Mouse (Mus musculus): ENCODE measurements around the gene Olfr982. TPM values are rescaled to one million over a fixed set of nuclear protein-coding genes. Genes with fewer than 3 reads are reported as not detected.
A peak's percentile ranks its signal among the peaks of the same experiment; 100 is the strongest.

Olfr982 gene
- not detected in 2 replicates for polyA plus RNA-seq (2012; rRNA removed)

DNA sequence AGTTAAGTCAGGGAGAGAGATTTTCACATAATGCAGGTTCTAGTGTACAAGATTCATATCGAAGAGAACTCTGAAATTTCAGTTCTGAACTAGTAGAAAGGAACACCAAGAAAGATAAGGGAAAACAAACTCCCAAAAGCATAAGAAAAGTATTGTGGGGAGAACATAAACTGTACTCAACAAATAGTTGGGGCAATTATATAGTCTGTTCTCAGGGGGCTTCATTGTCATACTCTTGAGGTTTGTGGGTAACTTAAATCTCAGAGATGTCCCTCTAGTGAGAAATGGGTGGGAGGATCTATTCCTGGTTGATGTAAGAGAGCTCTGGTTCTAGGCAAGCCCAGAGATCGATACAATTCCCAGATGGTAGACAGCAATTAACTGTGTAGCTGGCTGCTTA lies at the start of gene Olfr982:
Gene Olfr982 (plus strand): TSS at position 301 of the 400 bp plus-strand sequence.
- H3K27me3 ChIP-seq (replicated peaks; ENCODE audit: control insufficient read depth, insufficient read depth, low read length), result no peaks in the 10 kb centered on the region
- H3K4me1 ChIP-seq (ENCODE audit: control insufficient read depth, insufficient read depth, low read length), result no peaks in the 10 kb centered on the region
- TF ChIP-seq CTCF (conservative IDR thresholded peaks at IDR 0.05; ENCODE audit: insufficient read depth, insufficient read length, low read depth, low read length) (no peak), POLR2A (IDR thresholded peaks at IDR 0.05; ENCODE audit: low read depth, low read length) (no peak)
- no peaks in the 10 kb centered on the region for H3K36me3 ChIP-seq (ENCODE audit: control insufficient read depth, insufficient read depth, low read length)
- no peak within 1 kb of the TSS for H3K27ac ChIP-seq (ENCODE audit: insufficient read depth, low read depth, low read length)
- WGBS, result 77% methylated on average over 2 of the region's 2 CpGs
- no peak within 1 kb of the TSS for H3K4me3 ChIP-seq (ENCODE audit: insufficient read depth, low read depth, low read length)
- DNase-seq, result no peak

DNA sequence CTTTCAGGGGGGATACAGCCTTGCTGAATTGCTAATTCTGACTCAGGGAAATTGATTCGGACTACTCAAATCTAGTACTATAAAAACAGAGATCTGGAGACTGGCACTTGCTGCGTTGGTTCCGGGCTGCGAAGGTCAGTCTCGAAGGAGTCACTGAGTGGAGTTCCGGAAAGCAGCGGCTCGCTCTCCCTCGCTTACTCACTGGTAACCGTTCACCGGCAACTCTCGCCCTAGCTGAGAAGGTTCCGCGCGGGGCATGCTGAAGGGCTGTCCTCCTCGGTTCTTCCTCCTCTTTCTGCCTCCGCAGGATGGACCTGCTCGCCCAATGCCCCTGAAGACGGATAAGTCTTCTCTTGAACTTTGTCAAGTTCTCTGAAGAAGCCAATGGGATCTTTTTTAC lies 23.5 kb upstream of the Olfr982 start:
- H3K27ac ChIP-seq (ENCODE audit: insufficient read depth, low read depth, low read length), result no peak overlapping the region
- 92% methylated on average over 19 of the region's 19 CpGs for WGBS
- TF ChIP-seq POLR2A (IDR thresholded peaks at IDR 0.05; ENCODE audit: low read depth, low read length) (no peak), CTCF (conservative IDR thresholded peaks at IDR 0.05; ENCODE audit: insufficient read depth, insufficient read length, low read depth, low read length) (no peak)

DNA sequence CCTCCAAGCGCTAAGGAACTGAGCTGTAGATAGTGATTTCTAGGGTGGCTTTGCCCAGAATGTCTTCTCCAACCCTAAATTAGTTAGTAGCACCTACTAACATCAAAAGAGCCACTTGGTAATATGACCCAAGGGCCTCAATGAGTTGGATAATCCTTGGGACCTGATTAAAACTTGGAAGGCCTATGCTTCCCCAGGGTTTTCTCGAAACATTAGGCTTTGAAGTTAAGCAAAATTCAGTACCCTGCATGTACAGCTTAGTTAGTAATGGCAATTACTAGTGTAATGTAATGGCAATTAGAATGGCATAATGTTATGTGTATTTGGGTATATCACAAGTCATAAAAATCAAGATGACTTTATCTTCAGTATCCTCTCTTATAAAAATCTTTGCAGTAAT lies 19.9 kb downstream of the Olfr982 start, which contains the start of gene Olfr983:
Gene Olfr983 (minus strand): TSS at position 101 of the 400 bp plus-strand sequence.
- no peak for TF ChIP-seq POLR2A (IDR thresholded peaks at IDR 0.05; ENCODE audit: low read depth, low read length)
- TF ChIP-seq CTCF (conservative IDR thresholded peaks at IDR 0.05; ENCODE audit: insufficient read depth, insufficient read length, low read depth, low read length), result no peak
- 80% methylated on average over 2 of the region's 2 CpGs for WGBS
- H3K36me3 ChIP-seq (ENCODE audit: control insufficient read depth, insufficient read depth, low read length), result no peaks in the 10 kb centered on the region
- no peak within 1 kb of the TSS for H3K27ac ChIP-seq (ENCODE audit: insufficient read depth, low read depth, low read length)
- H3K4me3 ChIP-seq (ENCODE audit: insufficient read depth, low read depth, low read length), result no peak within 1 kb of the TSS
- no peaks in the 10 kb centered on the region for H3K4me1 ChIP-seq (ENCODE audit: control insufficient read depth, insufficient read depth, low read length)
- no peaks in the 10 kb centered on the region for H3K27me3 ChIP-seq (replicated peaks; ENCODE audit: control insufficient read depth, insufficient read depth, low read length)
- DNase-seq, result no peak

More for the DNA sequence above, 23.5 kb upstream of the Olfr982 start:
- Histone ChIP-seq H3K4me3 (ENCODE audit: insufficient read depth, low read depth, low read length) (no peak overlapping the region), H3K36me3 (ENCODE audit: control insufficient read depth, insufficient read depth, low read length) (no peaks in the 10 kb centered on the region), H3K4me1 (ENCODE audit: control insufficient read depth, insufficient read depth, low read length) (no peaks in the 10 kb centered on the region), H3K27me3 (replicated peaks; ENCODE audit: control insufficient read depth, insufficient read depth, low read length) (no peaks in the 10 kb centered on the region)
- no peak for DNase-seq

DNA sequence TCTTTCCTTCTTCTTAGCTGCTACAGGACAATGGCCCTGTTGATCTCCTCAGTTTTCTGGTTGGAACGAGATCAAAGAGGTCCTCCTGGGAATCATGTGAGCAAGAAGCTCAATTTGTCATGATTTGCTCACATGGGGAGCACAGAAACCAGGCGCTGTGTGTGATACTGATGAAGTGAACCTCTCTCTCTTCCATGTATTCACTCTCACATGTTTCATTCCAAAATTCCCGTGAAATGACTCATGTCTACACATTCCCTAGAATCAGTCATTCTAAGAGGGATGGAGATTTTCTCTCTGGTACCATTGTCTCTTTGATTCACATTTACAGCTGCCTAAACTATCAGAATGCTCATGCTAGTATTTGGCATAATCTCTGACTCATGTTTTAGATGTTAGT lies 21.1 kb downstream of the Olfr982 start:
- Histone ChIP-seq H3K36me3 (ENCODE audit: control insufficient read depth, insufficient read depth, low read length) (no peaks in the 10 kb centered on the region), H3K27me3 (replicated peaks; ENCODE audit: control insufficient read depth, insufficient read depth, low read length) (no peaks in the 10 kb centered on the region), H3K4me1 (ENCODE audit: control insufficient read depth, insufficient read depth, low read length) (no peaks in the 10 kb centered on the region), H3K27ac (ENCODE audit: insufficient read depth, low read depth, low read length) (no peak overlapping the region), H3K4me3 (ENCODE audit: insufficient read depth, low read depth, low read length) (no peak overlapping the region)
- WGBS, result 66% methylated on average over 3 of the region's 3 CpGs
- DNase-seq, result no peak
- TF ChIP-seq CTCF (conservative IDR thresholded peaks at IDR 0.05; ENCODE audit: insufficient read depth, insufficient read length, low read depth, low read length) (no peak), POLR2A (IDR thresholded peaks at IDR 0.05; ENCODE audit: low read depth, low read length) (no peak)

DNA sequence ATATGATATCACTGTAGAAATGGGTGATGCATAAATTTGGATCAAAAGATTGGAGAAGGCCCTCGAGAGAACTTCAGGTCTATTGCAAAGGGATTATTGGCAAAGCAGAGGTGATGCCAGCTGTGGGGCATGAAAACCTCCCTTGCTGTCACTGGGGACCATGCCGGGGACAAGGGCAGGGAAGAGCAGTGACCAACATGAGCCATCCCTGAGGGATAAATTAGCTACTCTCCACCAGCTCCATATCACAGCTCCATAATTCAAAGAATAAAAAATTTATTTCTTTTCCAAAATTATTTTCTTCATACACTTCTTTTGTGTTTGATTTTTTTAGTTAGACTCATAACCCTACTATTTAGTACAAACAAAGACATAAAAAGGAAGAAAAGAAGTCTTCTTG lies 40.5 kb downstream of the Olfr982 start, which contains the start of gene Olfr984:
Gene Olfr984 (minus strand): TSS at position 101 of the 400 bp plus-strand sequence.
- TF ChIP-seq CTCF (conservative IDR thresholded peaks at IDR 0.05; ENCODE audit: insufficient read depth, insufficient read length, low read depth, low read length) (no peak), POLR2A (IDR thresholded peaks at IDR 0.05; ENCODE audit: low read depth, low read length) (no peak)
- DNase-seq, result no peak
- no peak within 1 kb of the TSS for H3K27ac ChIP-seq (ENCODE audit: insufficient read depth, low read depth, low read length)
- no peaks in the 10 kb centered on the region for H3K27me3 ChIP-seq (replicated peaks; ENCODE audit: control insufficient read depth, insufficient read depth, low read length)
- no peaks in the 10 kb centered on the region for H3K4me1 ChIP-seq (ENCODE audit: control insufficient read depth, insufficient read depth, low read length)
- no peak within 1 kb of the TSS for H3K4me3 ChIP-seq (ENCODE audit: insufficient read depth, low read depth, low read length)
- no peaks in the 10 kb centered on the region for H3K36me3 ChIP-seq (ENCODE audit: control insufficient read depth, insufficient read depth, low read length)
- 81% methylated on average over 2 of the region's 2 CpGs for WGBS

DNA sequence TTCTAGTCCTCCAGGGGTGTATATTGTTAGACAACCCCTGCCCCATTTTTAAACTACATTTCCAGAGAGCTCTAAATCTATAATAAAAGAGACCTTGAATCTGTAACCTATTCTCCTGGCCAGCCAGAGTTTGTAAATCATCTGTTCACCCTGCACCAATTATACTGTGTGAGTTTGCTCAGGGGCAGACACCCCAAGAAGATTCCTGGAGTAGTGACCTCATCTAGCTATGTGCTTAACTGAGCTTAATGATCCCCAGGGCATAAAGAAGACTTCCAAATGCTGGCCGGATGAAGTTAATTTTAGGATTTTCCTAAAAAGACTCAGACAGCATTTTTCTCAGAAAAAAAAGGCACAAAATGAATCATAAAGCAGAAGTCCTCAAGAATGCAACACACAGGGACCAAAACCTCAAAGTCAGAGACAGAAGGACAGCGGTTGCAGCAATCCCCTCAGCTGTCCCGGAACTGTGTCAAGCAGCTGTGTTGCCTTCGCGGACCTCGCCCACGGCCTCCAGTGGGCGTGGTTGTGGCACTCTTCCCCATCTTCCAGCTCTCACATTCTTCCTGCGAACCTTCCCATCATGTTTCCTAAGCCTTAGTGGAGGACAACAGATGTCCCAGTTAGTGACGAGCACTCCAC lies 43.1 kb downstream of the Olfr982 start:
- Histone ChIP-seq H3K27ac (ENCODE audit: insufficient read depth, low read depth, low read length) (no peak overlapping the region), H3K4me1 (ENCODE audit: control insufficient read depth, insufficient read depth, low read length) (no peaks in the 10 kb centered on the region), H3K4me3 (ENCODE audit: insufficient read depth, low read depth, low read length) (no peak overlapping the region), H3K36me3 (ENCODE audit: control insufficient read depth, insufficient read depth, low read length) (no peaks in the 10 kb centered on the region), H3K27me3 (replicated peaks; ENCODE audit: control insufficient read depth, insufficient read depth, low read length) (no peaks in the 10 kb centered on the region)
- TF ChIP-seq POLR2A (IDR thresholded peaks at IDR 0.05; ENCODE audit: low read depth, low read length) (no peak), CTCF (conservative IDR thresholded peaks at IDR 0.05; ENCODE audit: insufficient read depth, insufficient read length, low read depth, low read length) (no peak)
- peak; percentile 29 for DNase-seq
- WGBS, result 44% methylated on average over 10 of the region's 10 CpGs

DNA sequence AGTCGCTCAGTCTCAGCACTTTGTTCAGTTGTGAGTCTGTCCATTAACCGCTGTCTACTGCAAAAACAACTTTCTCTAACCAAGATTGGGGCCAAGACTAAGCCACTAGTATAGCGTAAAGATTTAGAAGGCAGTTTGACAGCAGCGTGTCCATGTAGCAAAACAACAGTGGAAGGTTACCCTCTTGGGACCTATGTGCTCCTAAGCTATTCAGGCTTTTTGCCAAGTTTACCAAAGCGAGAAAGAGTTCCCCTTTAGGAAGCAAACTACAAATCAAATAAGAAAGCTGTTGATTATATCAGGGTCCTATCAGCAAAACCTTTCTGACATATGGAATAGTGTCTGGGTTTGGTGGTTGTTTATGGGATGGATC lies 43.6 kb downstream of the Olfr982 start:
- TF ChIP-seq CTCF (conservative IDR thresholded peaks at IDR 0.05; ENCODE audit: insufficient read depth, insufficient read length, low read depth, low read length) (no peak), POLR2A (IDR thresholded peaks at IDR 0.05; ENCODE audit: low read depth, low read length) (no peak)
- H3K4me1 ChIP-seq (ENCODE audit: control insufficient read depth, insufficient read depth, low read length), result no peaks in the 10 kb centered on the region
- no peak overlapping the region for H3K4me3 ChIP-seq (ENCODE audit: insufficient read depth, low read depth, low read length)
- H3K27me3 ChIP-seq (replicated peaks; ENCODE audit: control insufficient read depth, insufficient read depth, low read length), result no peaks in the 10 kb centered on the region
- no peak overlapping the region for H3K27ac ChIP-seq (ENCODE audit: insufficient read depth, low read depth, low read length)
- 51% methylated on average over 5 of the region's 5 CpGs for WGBS
- DNase-seq, result no peak
- H3K36me3 ChIP-seq (ENCODE audit: control insufficient read depth, insufficient read depth, low read length), result no peaks in the 10 kb centered on the region

Other genes starting within 250 kb of the Olfr982 start
- gene Olfr971, start 237.0 kb upstream of the Olfr982 start, polyA plus RNA-seq (2012; rRNA removed), result not detected in 2 replicates
- not detected in 2 replicates for gene Olfr972, start 207.4 kb upstream of the Olfr982 start, polyA plus RNA-seq (2012; rRNA removed)
- not detected in 2 replicates for gene Olfr229, start 166.5 kb upstream of the Olfr982 start, polyA plus RNA-seq (2012; rRNA removed)
- not detected in 2 replicates for gene Olfr974, start 136.3 kb upstream of the Olfr982 start, polyA plus RNA-seq (2012; rRNA removed)
- not detected in 2 replicates for gene Olfr975, start 121.8 kb upstream of the Olfr982 start, polyA plus RNA-seq (2012; rRNA removed)
- not detected in 2 replicates for gene Olfr976, start 112.7 kb upstream of the Olfr982 start, polyA plus RNA-seq (2012; rRNA removed)
- not detected in 2 replicates for gene Olfr978, start 81.7 kb upstream of the Olfr982 start, polyA plus RNA-seq (2012; rRNA removed)
- not detected in 2 replicates for gene Olfr979, start 70.4 kb upstream of the Olfr982 start, polyA plus RNA-seq (2012; rRNA removed)
- not detected in 2 replicates for gene Olfr980, start 64.2 kb upstream of the Olfr982 start, polyA plus RNA-seq (2012; rRNA removed)
- not detected in 2 replicates for gene Olfr981, start 52.4 kb upstream of the Olfr982 start, polyA plus RNA-seq (2012; rRNA removed)
- not detected in 2 replicates for gene Olfr983, start 19.8 kb downstream of the Olfr982 start, polyA plus RNA-seq (2012; rRNA removed)
- gene Olfr984, start 40.4 kb downstream of the Olfr982 start, polyA plus RNA-seq (2012; rRNA removed), result not detected in 2 replicates
- not detected in 2 replicates for gene Olfr985, start 56.4 kb downstream of the Olfr982 start, polyA plus RNA-seq (2012; rRNA removed)
- gene Tmem225, start 74.3 kb downstream of the Olfr982 start, polyA plus RNA-seq (2012; rRNA removed), result not detected in 2 replicates
- not detected in 2 replicates for gene Olfr986, start 107.1 kb downstream of the Olfr982 start, polyA plus RNA-seq (2012; rRNA removed)
- gene Zfp202, start 118.5 kb downstream of the Olfr982 start, polyA plus RNA-seq (2012; rRNA removed), result 0.94 and 1.1 TPM in 2 replicates
- 0.05 and 0.38 TPM in 2 replicates for gene Scn3b, start 195.4 kb downstream of the Olfr982 start, polyA plus RNA-seq (2012; rRNA removed)